Mouse (Mus musculus) neural tube, embryonic 14.5 days (tissue): ENCODE data around the gene Hspa13. TPM values are rescaled to one million over a fixed set of nuclear protein-coding genes. Genes with fewer than 3 reads are reported as not detected.

ENCODE experiments used
- ATAC-seq: fragments of 200-750 bp; cut with Nextera tagmentation; 2 replicates; pipeline ENCODE4 v1.8.0; 2017; ENCODE audit warnings: low read depth, mild to moderate bottlenecking, moderate TSS enrichment, moderate library complexity
- H3K27ac ChIP-seq: fragments of 300-500 bp; sonication (generic); 2 replicates; pipeline ENCODE4 v1.5.1; 2014; ENCODE audit warnings: low read depth, mild to moderate bottlenecking, control low read depth, low read length, moderate library complexity, mixed read lengths
- H3K27me3 ChIP-seq: fragments of 300-500 bp; sonication (generic); 2 replicates; pipeline ENCODE4 v1.6.1; 2014; ENCODE audit warnings: low read length; ENCODE audit not compliant: control insufficient read depth, insufficient read depth
- H3K36me3 ChIP-seq: fragments of 300-500 bp; sonication (generic); 2 replicates; pipeline ENCODE4 v1.6.1; 2014; ENCODE audit warnings: low read length, mixed read lengths; ENCODE audit not compliant: control insufficient read depth, insufficient read depth
- H3K4me1 ChIP-seq: fragments of 300-500 bp; sonication (generic); 2 replicates; pipeline ENCODE4 v1.6.1; 2014; ENCODE audit warnings: low read length; ENCODE audit not compliant: control insufficient read depth, insufficient read depth
- H3K4me2 ChIP-seq: fragments of 300-500 bp; sonication (generic); 2 replicates; pipeline ENCODE4 v1.6.1; 2014; ENCODE audit warnings: mild to moderate bottlenecking, low read depth, low read length, control low read depth
- H3K4me3 ChIP-seq: fragments of 300-500 bp; sonication (generic); 2 replicates; pipeline ENCODE4 v1.5.1; 2014; ENCODE audit warnings: low read depth, low read length, control low read depth, mixed read lengths
- H3K9ac ChIP-seq: fragments of 300-500 bp; sonication (generic); replicated peaks from 2 replicates; pipeline ENCODE4 v1.6.1; 2014; ENCODE audit warnings: low read depth, mild to moderate bottlenecking, control low read depth, low read length, mixed read lengths
- H3K9me3 ChIP-seq: fragments of 300-500 bp; sonication (generic); 2 replicates; pipeline ENCODE4 v1.6.1; 2016; ENCODE audit warnings: low read length; ENCODE audit not compliant: control insufficient read depth
- WGBS: fragments of 180-500 bp; shearing (Covaris S2); extraction: QIAGEN DNeasy Blood & Tissue Kit; methylation state at CpG from one replicate; pipeline ENCODE4 v1.1.7; 2014; 5-methylcytosine and 5-hydroxymethylcytosine counted together
- microRNA-seq: library from miRNA; unstranded; fragments of <30 nt; microRNA quantifications from one replicate; pipeline ENCODE4, GENCODE M21; 2016
- polyA plus RNA-seq: library from polyadenylated mRNA; unstranded; fragments of >200 nt; fragmentation: Nextera tagmentation; extraction: Ambion mirVana; gene quantifications from 2 replicates; pipeline ENCODE4 v1.2.1, GENCODE M21; 2014

Gene Hspa13
- polyA plus RNA-seq, 1 experiment from 2014 or later: 46.8 TPM

GRCm38 (mm10) chr16:75717405-75718173, 49.3 kb downstream of the Hspa13 start:
- H3K36me3 ChIP-seq: no peaks in the 10 kb centered on the region
- no peak overlapping the region for H3K9ac ChIP-seq
- H3K9me3 ChIP-seq: no peaks in the 10 kb centered on the region
- H3K4me3 ChIP-seq: no peak overlapping the region
- no peak for ATAC-seq
- no peak overlapping the region for H3K4me2 ChIP-seq
- 75% methylated on average over 2 of the region's 2 CpGs for WGBS
- no peaks in the 10 kb centered on the region for H3K4me1 ChIP-seq
- H3K27me3 ChIP-seq: no peaks in the 10 kb centered on the region
- no peak overlapping the region for H3K27ac ChIP-seq

DNA sequence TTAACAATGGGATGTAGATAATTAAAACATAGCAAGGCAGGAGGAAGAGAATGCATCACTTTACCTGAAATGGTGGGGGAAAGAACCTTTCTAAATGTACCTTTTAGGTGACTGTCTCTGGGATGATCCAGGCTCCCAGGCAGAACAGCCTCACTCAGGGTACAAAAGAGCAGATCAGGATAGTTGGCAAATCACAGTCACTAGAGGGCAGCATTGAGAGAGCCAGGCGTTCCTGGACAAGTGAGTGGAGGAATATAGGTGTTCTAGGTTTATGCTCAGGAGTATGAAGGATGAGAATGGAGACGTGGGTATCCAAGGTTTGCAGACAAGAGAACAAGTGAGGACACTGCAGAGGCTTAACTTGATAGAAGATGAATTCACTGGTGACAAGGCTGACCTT, 70.7 kb downstream of the Hspa13 start:
- Histone ChIP-seq H3K4me3 (no peak overlapping the region), H3K9ac (no peak overlapping the region), H3K27me3 (no peaks in the 10 kb centered on the region), H3K36me3 (no peaks in the 10 kb centered on the region), H3K4me1 (no peaks in the 10 kb centered on the region), H3K27ac (no peak overlapping the region), H3K9me3 (no peaks in the 10 kb centered on the region), H3K4me2 (no peak overlapping the region)
- WGBS: 19% methylated on average over 2 of the region's 2 CpGs
- peak; percentile 65; the same call in 1 of the 2 replicates for ATAC-seq

Small RNA genes lying within 50 kb of the gene (microRNA-seq; reads per million reads assigned to microRNA genes)
- gene Gm22923: not detected

Other genes starting within 250 kb of the Hspa13 start
- not detected in 2 replicates for gene Lipi, start 181.0 kb downstream of the Hspa13 start, polyA plus RNA-seq
- 3.5 and 4.0 TPM in 2 replicates for gene Rbm11, start 174.3 kb downstream of the Hspa13 start, polyA plus RNA-seq